Mouse (Mus musculus) heart, adult 11 months (tissue): Measurements from ENCODE around the gene Itfg2.
"Not testable (repeated sequence)": the region's sequence is repeated elsewhere in the genome, so short reads cannot be mapped to it uniquely, and the experiment has no call there.

Experiments used
- DNase-seq: peaks from one replicate; pipeline ENCODE4 v3.0.0; 2022

The Itfg2 gene

DNA sequence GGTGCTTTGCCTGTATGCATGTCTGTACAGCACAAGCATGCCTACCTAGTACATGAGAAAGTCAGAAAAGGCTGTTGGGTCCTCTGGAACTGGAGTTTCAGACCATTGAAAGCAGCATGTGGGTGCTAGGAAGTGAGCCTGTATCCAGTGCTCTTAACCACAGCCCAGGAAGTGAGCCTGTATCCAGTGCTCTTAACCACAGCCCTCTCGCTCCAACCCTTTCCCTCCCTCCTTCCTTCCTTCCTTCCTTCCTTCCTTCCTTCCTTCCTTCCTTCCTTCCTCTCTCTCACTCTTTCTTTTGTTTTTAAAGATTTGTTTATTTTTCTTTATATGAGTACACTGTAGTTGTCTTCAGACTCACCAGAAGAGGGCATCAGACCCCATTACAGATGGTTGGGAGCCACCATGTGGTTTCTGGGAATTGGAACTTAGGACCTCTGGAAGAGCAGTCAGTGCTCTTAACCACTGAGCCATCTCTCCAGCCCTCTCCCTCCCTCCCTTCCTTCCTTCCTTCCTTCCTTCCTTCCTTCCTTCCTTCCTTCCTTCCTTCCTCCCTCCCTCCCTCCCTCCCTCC lies 44.0 kb downstream of the Itfg2 start:
- not testable (repeated sequence) for DNase-seq

DNA sequence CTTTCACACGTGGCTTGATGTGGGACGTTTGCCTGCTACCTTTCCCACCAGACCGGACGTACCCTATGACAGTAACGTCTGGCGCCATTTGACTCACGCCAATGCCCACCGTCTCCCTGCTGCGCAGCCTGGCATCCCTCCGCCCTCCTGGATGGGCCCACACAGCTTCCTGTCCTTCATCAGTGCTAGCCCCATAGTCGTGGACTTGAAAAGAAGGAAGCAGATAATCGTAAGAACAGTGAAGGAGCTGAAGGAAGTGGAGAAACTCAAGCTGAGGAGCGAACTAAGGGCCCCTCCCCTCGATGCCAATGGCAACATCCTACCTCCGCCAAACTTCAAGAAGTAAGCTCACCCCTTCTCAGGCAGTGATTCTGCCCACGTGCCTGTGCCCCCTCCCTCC lies 45.1 kb downstream of the Itfg2 start:
- DNase-seq, result no peak

DNA sequence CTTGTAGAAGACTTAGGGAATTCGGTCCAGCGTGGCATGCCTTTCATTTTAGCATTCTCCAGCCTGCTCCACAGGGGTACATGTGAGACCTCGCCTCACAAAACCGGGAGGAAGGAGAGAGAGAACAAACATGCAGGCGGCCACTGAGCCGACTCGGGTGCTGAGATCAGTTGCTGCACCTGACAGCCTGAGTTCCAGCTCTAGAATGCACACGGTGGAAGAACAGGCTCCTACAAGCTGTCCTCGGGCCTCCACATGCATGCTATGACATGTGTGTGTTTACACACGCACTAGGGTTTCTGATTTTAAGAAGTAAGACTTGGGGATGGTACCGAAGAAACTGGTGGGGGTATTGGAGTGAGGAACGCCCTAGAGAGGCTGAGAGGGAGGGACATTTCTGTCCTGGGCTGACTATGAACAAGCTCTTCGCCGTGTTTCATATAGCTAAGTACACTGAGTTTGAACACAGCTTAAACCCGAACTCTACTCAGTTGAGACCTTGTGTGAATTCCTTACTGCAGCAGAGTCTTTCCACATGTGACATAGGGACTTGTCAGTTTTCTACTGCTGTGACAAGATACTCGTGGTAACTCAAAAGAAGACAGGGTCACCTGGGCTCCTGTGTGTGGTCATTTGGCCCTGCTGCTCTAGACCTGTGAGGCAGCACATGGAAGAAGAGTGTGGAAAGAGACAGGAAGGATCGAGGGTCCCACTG lies 48.2 kb downstream of the Itfg2 start:
- DNase-seq, result no peak

DNA sequence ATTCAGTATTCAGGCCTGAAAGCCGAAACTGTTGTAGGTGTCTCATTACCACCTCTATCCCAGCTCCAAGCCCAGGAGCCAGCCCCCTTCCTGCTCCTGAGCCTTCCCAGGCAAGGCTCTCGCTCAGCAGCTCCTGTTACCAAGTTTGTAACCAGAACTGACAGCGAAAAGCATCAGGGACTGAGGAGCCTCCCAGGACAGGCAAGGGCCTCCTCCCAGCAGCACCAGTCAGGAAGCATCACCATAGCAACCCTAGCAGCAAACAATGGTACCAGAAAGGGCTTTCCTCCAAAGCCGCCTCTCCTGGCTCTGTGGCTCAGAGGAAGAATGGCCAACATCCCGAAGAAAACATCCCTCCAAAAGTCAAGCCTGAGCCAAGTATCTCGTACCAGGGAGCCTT lies 49.5 kb downstream of the Itfg2 start, which contains the start of the genes Tex52 and Gm44596:
TSS of gene Tex52 (plus strand) at position 265 of the 400 bp plus-strand sequence.
TSS of gene Gm44596 (plus strand) at position 312 of the 400 bp plus-strand sequence.
- peak; percentile 97 for DNase-seq

DNA sequence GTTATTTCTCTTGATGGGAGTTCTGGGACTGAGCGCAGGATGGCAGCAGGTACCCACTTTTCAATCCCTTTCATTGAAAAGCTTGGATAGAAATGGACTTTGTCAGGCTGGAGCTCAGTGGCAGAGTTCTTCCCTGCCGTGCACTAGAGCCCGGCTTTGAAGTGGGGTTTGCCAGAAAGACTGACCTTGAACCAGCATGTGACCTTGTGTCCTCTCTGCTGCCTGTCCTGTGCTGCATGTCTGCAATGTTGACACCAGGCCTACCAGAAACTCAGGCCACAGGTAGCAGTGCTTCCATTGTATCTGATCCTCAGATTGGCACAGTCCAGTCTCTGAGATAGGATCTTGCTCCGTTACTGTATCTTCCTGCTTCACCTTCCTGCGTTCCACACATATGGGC lies 54.7 kb downstream of the Itfg2 start:
- DNase-seq, result no peak

DNA sequence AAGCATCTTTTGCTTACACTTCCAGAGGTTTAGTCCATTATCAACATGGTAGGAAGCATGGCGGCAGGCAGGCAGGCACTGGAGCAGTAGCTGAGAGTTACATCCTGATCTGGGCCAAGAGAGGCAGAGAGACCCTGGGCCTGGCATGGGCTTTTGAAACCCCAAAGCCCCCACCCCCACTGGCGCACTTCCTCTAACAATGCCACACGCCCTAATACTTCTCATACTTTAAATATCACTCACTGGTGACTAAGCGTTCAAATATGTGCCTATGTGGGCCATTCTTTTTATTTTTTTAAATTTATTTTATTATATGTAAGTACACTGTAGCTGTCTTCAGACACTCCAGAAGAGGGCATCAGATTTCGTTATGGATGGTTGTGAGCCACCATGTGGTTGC lies 58.3 kb downstream of the Itfg2 start:
- DNase-seq, result no peak

DNA sequence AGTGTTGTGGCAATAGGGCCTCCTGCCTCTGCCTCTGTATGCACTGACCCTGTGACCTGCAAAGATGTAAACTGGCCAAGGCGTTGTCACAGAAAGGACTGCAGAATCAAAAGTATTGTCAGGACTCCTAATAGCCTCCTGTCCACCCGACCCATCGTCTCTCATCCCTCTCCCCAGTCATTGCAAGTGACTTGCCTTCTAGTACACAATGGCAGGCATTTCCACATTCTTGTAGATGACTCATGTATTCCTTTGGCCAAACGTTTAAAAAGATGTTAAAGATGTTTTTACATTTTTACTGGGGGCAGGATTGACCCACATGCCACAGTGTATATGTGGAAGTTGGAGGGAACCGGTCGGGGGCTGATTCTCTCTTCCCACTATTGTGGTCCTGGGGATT lies 60.0 kb downstream of the Itfg2 start:
- DNase-seq, result no peak

DNA sequence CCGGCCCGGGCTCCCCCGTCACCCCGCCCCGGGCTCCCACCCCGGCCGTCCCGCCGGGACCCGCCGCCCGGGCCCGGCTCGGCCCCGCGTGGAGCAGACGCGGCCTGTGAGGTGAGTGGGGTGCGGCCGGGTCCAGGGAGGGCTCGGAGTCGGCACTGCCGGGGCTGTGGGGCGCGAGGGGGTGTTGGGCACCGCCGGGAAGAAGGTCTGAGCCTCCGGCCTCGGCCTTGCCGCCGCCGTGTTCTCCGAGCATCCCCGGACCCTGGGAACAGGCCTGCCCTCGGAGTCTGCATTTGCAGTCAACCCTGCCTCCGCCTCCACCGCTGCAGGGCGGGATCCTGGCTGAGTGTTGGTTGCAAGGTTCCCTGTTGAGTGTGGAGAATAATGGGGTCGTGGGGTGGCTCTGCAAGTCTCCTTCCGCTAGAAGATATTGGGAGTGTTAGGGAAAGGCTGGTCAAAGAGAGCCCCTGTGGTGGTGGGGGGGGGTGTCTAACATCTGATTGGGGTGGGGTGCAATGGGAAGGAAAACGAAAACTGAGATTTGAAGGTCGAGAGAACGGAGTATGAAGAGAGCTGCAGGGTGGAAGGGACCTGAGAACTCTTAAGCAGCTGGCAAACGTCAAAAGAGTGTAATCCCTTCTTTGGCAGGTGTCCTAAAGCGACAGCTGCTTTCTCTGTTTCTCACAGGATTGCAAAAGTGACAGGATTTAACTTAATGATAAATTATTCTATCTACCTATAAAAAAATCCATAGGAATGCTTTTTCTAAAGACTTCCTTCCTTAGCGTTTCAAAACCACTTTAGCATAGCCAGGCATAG lies 61.5 kb downstream of the Itfg2 start:
- DNase-seq, result no peak

DNA sequence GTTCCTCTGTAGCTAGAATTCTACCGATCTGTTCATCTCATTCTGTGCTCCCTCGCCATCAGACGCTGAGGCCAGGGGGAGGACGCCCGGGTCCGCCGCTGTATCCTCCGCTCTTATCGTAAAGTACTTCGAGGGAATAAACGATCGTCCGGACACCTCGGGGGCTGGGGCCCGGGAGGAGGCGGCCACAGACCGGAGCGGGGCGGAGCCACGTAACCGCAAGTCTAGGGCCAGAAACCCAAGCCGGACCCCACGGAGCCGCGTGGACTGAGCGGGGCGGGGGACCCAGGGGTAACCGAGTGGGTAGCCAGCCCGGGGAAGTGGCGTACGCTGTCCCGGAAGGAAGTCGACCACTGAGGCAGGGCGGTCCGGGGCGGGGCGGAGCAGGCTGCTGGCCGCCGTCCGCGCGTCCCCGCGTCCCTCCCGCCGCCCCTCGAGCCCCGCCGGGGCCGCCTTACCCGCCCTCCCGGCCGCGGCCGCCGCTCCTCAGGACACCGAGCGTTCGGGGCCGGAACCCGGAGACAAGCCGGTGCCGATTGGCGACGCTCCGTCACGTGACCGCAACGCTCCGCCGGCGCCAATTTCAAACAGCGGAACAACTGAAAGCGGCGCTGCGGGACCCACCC lies 62.2 kb downstream of the Itfg2 start, which contains the start of the genes Rhno1 and Foxm1:
TSS of gene Rhno1 (minus strand) at position 531 of the 626 bp plus-strand sequence.
TSS of gene Foxm1 (plus strand) at position 587 of the 626 bp plus-strand sequence.
- peak; percentile 99 for DNase-seq

DNA sequence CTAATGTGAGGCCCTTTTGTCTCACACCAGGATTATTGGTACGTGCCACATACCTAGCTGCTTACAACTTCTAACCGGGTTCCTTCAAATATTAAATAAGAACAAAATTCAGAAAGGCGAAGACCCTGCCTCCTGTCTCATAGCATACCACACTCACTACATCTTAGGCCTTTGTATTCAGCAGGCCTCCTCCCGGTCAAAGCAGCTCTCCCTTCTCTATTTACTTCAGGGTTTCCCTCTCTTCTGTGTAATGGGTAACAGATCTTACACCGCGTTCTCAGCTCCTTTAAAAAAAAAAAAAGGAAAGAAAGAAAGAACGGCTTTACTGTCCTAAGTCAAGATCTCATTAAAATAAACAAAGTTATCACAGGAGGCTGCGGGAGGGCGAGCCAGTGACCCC lies 62.8 kb downstream of the Itfg2 start:
- DNase-seq, result no peak
